Mouse (Mus musculus) heart, adult 2 months (tissue): ENCODE measurements at regions not wholly inside any gene's neighbourhood (a gene's known extent, or its start where the extent isn't known, plus 50 kb on each side); places are given as distances from the start of the nearest gene placed in this dataset.
A peak's percentile ranks its signal among the peaks of the same experiment; 100 is the strongest.

Experiments
- DNase-seq, 2 experiments: peaks; one replicate each; pipeline ENCODE4 v3.0.0; 2021
- H3K27ac ChIP-seq: fragments of 200-600 bp; 2 replicates; pipeline ENCODE4 v1.8.1; 2022
- H3K27me3 ChIP-seq: fragments of 200-500 bp; 2 replicates; pipeline ENCODE4 v1.6.1; 2012; ENCODE audit warnings: mild to moderate bottlenecking, low read length, inconsistent platforms, mixed read lengths; ENCODE audit not compliant: control insufficient read depth, insufficient read depth
- H3K36me3 ChIP-seq: fragments of 200-500 bp; 2 replicates; pipeline ENCODE4 v1.6.1; 2012; ENCODE audit warnings: low read length, inconsistent platforms; ENCODE audit not compliant: control insufficient read depth, insufficient read depth
- H3K4me1 ChIP-seq: fragments of 200-500 bp; 2 replicates; pipeline ENCODE4 v1.6.1; 2011; ENCODE audit warnings: low read length; ENCODE audit not compliant: control insufficient read depth, insufficient read depth
- H3K4me3 ChIP-seq: fragments of 200-600 bp; 2 replicates; pipeline ENCODE4 v1.8.1; 2022
- H3K79me2 ChIP-seq: fragments of 200-500 bp; replicated peaks from 2 replicates; pipeline ENCODE4 v1.6.1; 2012; ENCODE audit warnings: mild to moderate bottlenecking, inconsistent platforms, low read length, moderate library complexity, mixed read lengths; ENCODE audit not compliant: control insufficient read depth, insufficient read depth
- H3K9ac ChIP-seq: fragments of 200-500 bp; 2 replicates; pipeline ENCODE4 v1.6.1; 2012; ENCODE audit warnings: low read depth, mild to moderate bottlenecking, control low read depth, inconsistent platforms, low read length, mixed read lengths
- CTCF ChIP-seq: fragments of 200-600 bp; IDR thresholded peaks from 2 replicates; pipeline ENCODE4 v1.8.1; 2022; ENCODE audit warnings: antibody characterized with exemption, mild to moderate bottlenecking, moderate library complexity
- EP300 ChIP-seq: fragments of 200-500 bp; IDR thresholded peaks from 2 replicates; pipeline ENCODE4 v1.6.1; 2011; ENCODE audit warnings: low read depth, low read length, control low read depth; ENCODE audit not compliant: insufficient read depth
- POLR2A ChIP-seq: fragments of 200-500 bp; IDR thresholded peaks from 2 replicates; pipeline ENCODE4 v1.6.1; 2011; ENCODE audit warnings: mild to moderate bottlenecking, low read depth, low read length, control low read depth; ENCODE audit not compliant: insufficient read depth
- WGBS: fragments of 180-500 bp; shearing (Covaris S2); methylation state at CpG from one replicate; pipeline ENCODE4 v1.1.7; 2018; 5-methylcytosine and 5-hydroxymethylcytosine counted together
- intact Hi-C: fragments of 180-260 bp; cut with DNase I; formaldehyde crosslinking; loops from one replicate; pipeline ENCODE4 v1.15.1; 2025

GRCm38 (mm10) chr10:42090806-42091205 is 72.6 kb upstream of the Armc2 start:
- Histone ChIP-seq H3K79me2 (no peaks in the 10 kb centered on the region), H3K4me3 (no peak overlapping the region), H3K4me1 (peaks cover 17% of the 10 kb centered on the region), H3K27ac (no peak overlapping the region), H3K36me3 (no peaks in the 10 kb centered on the region), H3K27me3 (no peaks in the 10 kb centered on the region), H3K9ac (no peak overlapping the region)
- 96% methylated on average over 7 of the region's 7 CpGs for WGBS
- TF ChIP-seq EP300 (no peak), CTCF (no peak), POLR2A (no peak)
- intact Hi-C loops, result loop anchor here (5.0 kb wide), 2 partner anchors 101 to 116 kb away; no protein-coding TSS in a partner anchor
- no peak for DNase-seq

DNA sequence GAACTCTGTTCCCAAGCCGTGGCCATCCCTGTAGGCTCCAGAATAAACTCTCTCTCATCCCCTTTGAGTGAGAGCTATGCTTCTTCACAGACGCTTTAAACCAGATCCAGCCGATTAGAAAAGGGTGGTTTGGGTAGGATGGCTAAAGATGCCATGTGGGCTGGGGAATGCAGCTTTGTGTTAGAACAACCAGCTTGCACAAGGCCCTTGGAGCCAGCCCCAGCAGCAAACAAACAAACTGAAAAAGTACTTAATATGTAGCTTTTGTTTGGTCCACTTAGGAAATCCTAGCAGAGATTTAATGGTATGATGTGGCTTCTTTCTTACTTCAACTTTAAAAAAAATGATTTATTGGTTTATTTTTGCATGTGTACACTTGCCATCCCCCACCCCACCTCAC is 71.9 kb upstream of the Armc2 start:
- no peaks in the 10 kb centered on the region for H3K79me2 ChIP-seq
- H3K4me3 ChIP-seq, result no peak overlapping the region
- H3K4me1 ChIP-seq, result peaks cover 17% of the 10 kb centered on the region
- 81% methylated on average over 3 of the region's 3 CpGs for WGBS
- no peak for DNase-seq
- no peaks in the 10 kb centered on the region for H3K36me3 ChIP-seq
- intact Hi-C loops, result loop anchor here (5.0 kb wide), 2 partner anchors 102 to 117 kb away; no protein-coding TSS in a partner anchor
- no peak overlapping the region for H3K9ac ChIP-seq
- no peak for TF ChIP-seq EP300
- peak overlapping the region; percentile 67 for H3K27ac ChIP-seq
- H3K27me3 ChIP-seq, result no peaks in the 10 kb centered on the region

GRCm38 (mm10) chr10:42089686-42090085 is 71.4 kb upstream of the Armc2 start:
- no peaks in the 10 kb centered on the region for H3K79me2 ChIP-seq
- H3K4me1 ChIP-seq, result peaks cover 17% of the 10 kb centered on the region
- no peaks in the 10 kb centered on the region for H3K27me3 ChIP-seq
- H3K36me3 ChIP-seq, result no peaks in the 10 kb centered on the region
- H3K27ac ChIP-seq, result peak overlapping the region; percentile 67
- H3K9ac ChIP-seq, result no peak overlapping the region
- no peak overlapping the region for H3K4me3 ChIP-seq
- DNase-seq, result peak; percentile 67 to 75
- 43% methylated on average over 5 of the region's 5 CpGs for WGBS
- 0 out of 2 replicates have a peak, but pooled peaks have one; percentile 64 for TF ChIP-seq EP300
- no peak; the same call in none of the 2 replicates for TF ChIP-seq POLR2A
- no peak for TF ChIP-seq CTCF
- intact Hi-C loops, result loop anchor here (5.0 kb wide), 2 partner anchors 103 to 118 kb away; no protein-coding TSS in a partner anchor

DNA sequence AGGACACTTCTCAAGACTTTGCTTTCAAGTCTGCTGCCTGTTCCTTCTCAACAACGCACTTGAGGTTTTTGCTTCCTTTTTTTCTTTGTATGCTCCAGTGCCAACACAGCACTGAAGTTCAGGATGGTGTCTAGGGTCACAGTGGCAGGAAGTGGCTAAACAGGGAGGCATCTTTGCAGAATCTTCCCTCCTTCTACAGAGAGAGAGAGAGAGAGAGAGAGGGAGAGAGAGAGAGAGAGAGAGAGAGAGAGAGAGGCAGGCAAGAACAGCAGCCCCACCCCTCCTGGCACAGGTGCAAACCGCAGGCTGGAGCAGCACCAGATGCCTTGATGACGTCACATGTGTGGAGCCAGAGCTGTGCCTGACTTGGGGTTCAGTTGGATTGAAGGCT is 71.0 kb upstream of the Armc2 start:
- H3K79me2 ChIP-seq, result no peaks in the 10 kb centered on the region
- H3K36me3 ChIP-seq, result no peaks in the 10 kb centered on the region
- no peak overlapping the region for H3K4me3 ChIP-seq
- no peaks in the 10 kb centered on the region for H3K27me3 ChIP-seq
- WGBS, result 12% methylated on average over 3 of the region's 3 CpGs
- intact Hi-C loops, result no loop called here
- TF ChIP-seq EP300 (0 out of 2 replicates have a peak, but pooled peaks have one; percentile 4), POLR2A (no peak)
- H3K9ac ChIP-seq, result no peak overlapping the region
- peak overlapping the region; percentile 67 for H3K27ac ChIP-seq
- peaks cover 17% of the 10 kb centered on the region for H3K4me1 ChIP-seq
- DNase-seq, result peak; percentile 87 to 89

DNA sequence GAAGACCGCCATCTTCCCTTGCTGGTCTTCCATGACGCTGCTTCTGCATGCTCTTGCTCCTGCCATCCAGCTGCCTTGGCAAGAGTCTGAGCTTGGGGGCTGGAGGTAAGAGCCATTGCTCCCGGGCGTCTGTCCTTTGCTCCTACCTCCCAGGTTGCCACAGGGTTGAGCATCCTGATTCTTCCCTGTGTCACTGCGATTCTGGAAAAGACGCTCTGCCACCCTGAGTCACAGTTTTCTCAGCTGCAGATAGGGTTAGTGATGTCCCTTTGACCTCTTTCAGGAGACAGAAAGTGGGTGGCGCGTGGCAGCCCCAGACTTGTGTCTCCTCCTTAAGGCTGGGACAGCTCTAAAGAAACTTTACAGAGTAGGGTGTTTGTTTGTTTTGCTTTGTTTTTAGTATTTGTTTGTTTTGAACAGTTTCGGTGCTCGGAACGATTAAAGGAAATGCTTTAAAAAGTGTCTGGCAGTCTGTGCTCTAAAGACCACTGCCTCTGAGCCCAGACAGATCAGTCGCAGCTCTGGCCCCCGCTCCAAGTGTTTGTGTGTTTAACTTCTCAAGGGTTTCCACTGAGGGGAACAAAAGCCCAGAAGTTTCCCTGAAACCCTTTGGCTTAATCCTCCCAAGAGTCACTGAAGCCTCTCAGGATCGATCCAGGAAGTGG is 70.5 kb upstream of the Armc2 start:
- H3K4me3 ChIP-seq, result no peak overlapping the region
- intact Hi-C loops, result no loop called here
- H3K79me2 ChIP-seq, result no peaks in the 10 kb centered on the region
- peak overlapping the region; percentile 67 for H3K27ac ChIP-seq
- no peaks in the 10 kb centered on the region for H3K27me3 ChIP-seq
- H3K4me1 ChIP-seq, result peaks cover 17% of the 10 kb centered on the region
- H3K9ac ChIP-seq, result no peak overlapping the region
- peak; percentile 18 to 41 for DNase-seq
- WGBS, result 53% methylated on average over 14 of the region's 14 CpGs
- no peak for TF ChIP-seq POLR2A
- TF ChIP-seq CTCF, result no peak
- TF ChIP-seq EP300, result no peak
- H3K36me3 ChIP-seq, result no peaks in the 10 kb centered on the region

DNA sequence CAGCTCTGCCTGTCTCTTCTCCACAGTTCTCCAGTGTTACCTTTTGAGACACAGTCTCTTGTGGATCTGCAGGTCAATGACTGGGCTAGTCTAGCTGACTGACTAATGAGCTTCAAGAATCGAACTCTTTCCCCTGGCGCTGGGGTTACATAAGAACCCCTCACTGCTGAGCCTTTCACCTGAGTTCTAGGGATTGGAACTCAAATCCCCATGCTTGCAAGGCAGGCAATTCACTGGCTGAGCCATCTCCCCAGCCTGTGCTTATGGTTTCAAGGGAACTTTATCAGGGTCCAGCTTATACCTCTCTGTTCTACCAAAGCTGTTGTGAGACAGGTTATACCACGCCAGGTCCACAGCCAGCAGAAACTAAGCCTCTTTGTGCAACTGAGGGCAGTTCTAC is 69.7 kb upstream of the Armc2 start:
- no peak overlapping the region for H3K27ac ChIP-seq
- peak in 1 of 2 experiments; percentile 10 for DNase-seq
- no peaks in the 10 kb centered on the region for H3K27me3 ChIP-seq
- 98% methylated on average over 3 of the region's 3 CpGs for WGBS
- no peak for TF ChIP-seq EP300
- no peak for TF ChIP-seq CTCF
- no peak for TF ChIP-seq POLR2A
- intact Hi-C loops, result no loop called here
- no peaks in the 10 kb centered on the region for H3K79me2 ChIP-seq
- peaks cover 17% of the 10 kb centered on the region for H3K4me1 ChIP-seq
- H3K36me3 ChIP-seq, result no peaks in the 10 kb centered on the region
- no peak overlapping the region for H3K4me3 ChIP-seq
- H3K9ac ChIP-seq, result no peak overlapping the region
